Mouse (Mus musculus) kidney, embryonic 15.5 days (tissue): Measurements from ENCODE around the gene Acad8. TPM values are rescaled to one million over a fixed set of nuclear protein-coding genes. Genes with fewer than 3 reads are reported as not detected.
A peak's percentile ranks its signal among the peaks of the same experiment; 100 is the strongest.

Source experiments
- ATAC-seq: fragments of 200-750 bp; cut with Nextera tagmentation; replicated peaks from 2 replicates; pipeline ENCODE4 v1.8.0; 2017; ENCODE audit warnings: moderate TSS enrichment; ENCODE audit not compliant: low FRiP score
- H3K27ac ChIP-seq: fragments of 300-500 bp; sonication (generic); 2 replicates; pipeline ENCODE4 v1.5.1; 2015; ENCODE audit warnings: mild to moderate bottlenecking, inconsistent platforms
- H3K27me3 ChIP-seq: fragments of 300-500 bp; sonication (generic); 2 replicates; pipeline ENCODE4 v1.6.1; 2015; ENCODE audit warnings: inconsistent platforms
- H3K36me3 ChIP-seq: fragments of 300-500 bp; sonication (generic); 2 replicates; pipeline ENCODE4 v1.6.1; 2015; ENCODE audit warnings: inconsistent platforms
- H3K4me1 ChIP-seq: fragments of 300-500 bp; sonication (generic); 2 replicates; pipeline ENCODE4 v1.6.1; 2015; ENCODE audit warnings: inconsistent platforms
- H3K4me2 ChIP-seq: fragments of 300-500 bp; sonication (generic); 2 replicates; pipeline ENCODE4 v1.6.1; 2015; ENCODE audit warnings: moderate library complexity, mild to moderate bottlenecking, inconsistent platforms
- H3K4me3 ChIP-seq: fragments of 300-500 bp; sonication (generic); replicated peaks from 2 replicates; pipeline ENCODE4 v1.5.1; 2015; ENCODE audit warnings: mild to moderate bottlenecking, inconsistent platforms
- H3K9ac ChIP-seq: fragments of 300-500 bp; sonication (generic); 2 replicates; pipeline ENCODE4 v1.6.1; 2015; ENCODE audit warnings: mild to moderate bottlenecking, inconsistent platforms
- H3K9me3 ChIP-seq: fragments of 300-500 bp; sonication (generic); replicated peaks from 2 replicates; pipeline ENCODE4 v1.6.1; 2016; ENCODE audit warnings: inconsistent platforms
- WGBS: fragments of 180-500 bp; shearing (Covaris S2); methylation state at CpG from one replicate; pipeline ENCODE4 v1.1.7; 2015; ENCODE audit warnings: mixed read lengths; 5-methylcytosine and 5-hydroxymethylcytosine counted together
- polyA plus RNA-seq: library from polyadenylated mRNA; unstranded; fragments of >200 nt; fragmentation: Nextera tagmentation; extraction: Ambion mirVana; gene quantifications from 2 replicates; pipeline ENCODE4 v1.2.1, GENCODE M21; 2015

Gene Acad8
- polyA plus RNA-seq, 1 experiment from 2014 or later: 49.6 TPM

DNA sequence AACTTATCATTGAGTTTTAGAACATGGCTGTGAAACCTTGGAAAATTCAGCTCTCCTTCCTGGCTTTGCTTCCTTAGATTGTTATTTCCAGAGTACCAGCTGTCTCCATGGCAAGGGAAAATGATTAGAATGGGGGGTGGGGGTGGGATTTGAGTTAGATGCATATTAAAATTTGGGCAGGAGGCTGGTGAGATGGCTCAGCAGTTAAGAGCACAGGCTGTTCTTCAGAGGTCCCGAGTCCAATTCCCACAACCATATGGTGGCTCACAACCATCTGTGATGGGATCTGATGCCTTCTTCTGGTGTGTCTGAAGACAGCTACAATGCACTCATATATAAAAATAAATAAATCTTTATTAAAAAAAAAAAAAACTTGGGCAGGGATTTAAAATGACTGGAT lies 6.6 kb upstream of the Acad8 start:
- Histone ChIP-seq H3K9ac (no peak overlapping the region), H3K4me3 (no peak overlapping the region), H3K36me3 (peaks cover 86% of the 10 kb centered on the region), H3K9me3 (no peaks in the 10 kb centered on the region), H3K4me1 (peaks cover 7% of the 10 kb centered on the region), H3K27me3 (no peaks in the 10 kb centered on the region), H3K27ac (no peak overlapping the region), H3K4me2 (no peak overlapping the region)
- no peak for ATAC-seq
- 84% methylated on average over 1 of the region's 1 CpGs for WGBS

DNA sequence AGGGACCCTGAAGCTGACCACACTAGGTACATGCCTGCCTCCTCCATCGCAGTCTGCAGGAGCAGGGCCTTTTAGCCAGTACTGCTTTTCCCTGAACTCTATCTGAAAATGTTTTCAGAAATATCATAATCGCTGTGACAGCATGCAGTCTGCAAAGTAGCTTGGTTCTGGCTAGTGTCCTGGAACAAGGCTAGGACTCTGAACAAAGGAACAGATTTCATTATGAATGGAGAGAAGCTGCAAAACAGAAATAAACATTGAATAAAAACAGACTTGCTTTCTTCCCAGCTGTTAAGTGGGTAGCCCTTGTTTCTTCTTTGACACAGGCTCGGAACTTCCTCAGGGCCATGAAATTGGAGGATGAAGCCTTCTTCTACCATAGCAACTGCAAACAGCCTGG lies 5.9 kb upstream of the Acad8 start:
- no peak for ATAC-seq
- H3K4me3 ChIP-seq: no peak overlapping the region
- 87% methylated on average over 3 of the region's 3 CpGs for WGBS
- H3K4me2 ChIP-seq: no peak overlapping the region
- no peaks in the 10 kb centered on the region for H3K9me3 ChIP-seq
- H3K9ac ChIP-seq: no peak overlapping the region
- H3K36me3 ChIP-seq: peaks cover 79% of the 10 kb centered on the region
- H3K27me3 ChIP-seq: no peaks in the 10 kb centered on the region
- no peak overlapping the region for H3K27ac ChIP-seq
- H3K4me1 ChIP-seq: peaks cover 14% of the 10 kb centered on the region

DNA sequence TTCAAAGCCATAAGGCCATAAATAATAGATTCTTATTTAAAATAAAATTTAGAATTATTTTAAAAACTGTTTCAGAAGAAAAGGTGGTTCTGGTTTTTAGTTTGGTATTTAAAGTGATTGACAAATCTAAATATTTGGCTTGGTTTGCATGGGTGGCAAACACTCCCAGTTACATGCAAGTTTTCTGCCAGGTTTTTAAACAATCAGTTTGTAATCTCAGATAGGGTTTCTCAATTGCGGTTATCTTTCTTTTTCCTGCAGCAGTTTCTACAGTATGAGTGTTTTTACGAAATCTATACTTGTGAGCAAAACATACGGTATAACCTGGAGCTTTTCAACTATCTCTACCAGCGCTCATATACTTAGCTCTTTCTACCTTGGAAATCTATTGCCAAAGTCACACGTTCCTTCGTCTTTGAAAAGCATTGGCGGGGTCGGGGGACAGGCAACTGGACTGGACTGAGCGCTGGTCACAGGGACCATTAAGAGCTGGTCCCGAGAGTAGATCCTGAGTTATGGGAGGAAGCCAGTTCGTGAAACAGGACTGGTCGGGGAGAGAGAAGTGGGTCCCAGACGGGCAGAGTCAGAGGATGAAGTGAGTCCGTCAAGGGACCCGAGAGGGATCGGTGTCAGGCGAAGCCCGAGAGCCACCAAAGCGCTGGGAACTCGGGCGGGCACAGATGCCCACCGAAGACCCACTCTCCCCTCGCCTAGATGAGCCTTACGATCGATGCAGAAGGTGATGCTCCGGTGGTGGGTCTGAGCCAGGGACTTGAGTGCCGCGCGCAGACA lies 501 bp downstream of the Acad8 start:
- Histone ChIP-seq H3K4me2 (peak overlapping the region; percentile 76), H3K9me3 (no peaks in the 10 kb centered on the region), H3K4me1 (peaks cover 29% of the 10 kb centered on the region), H3K36me3 (peaks cover 15% of the 10 kb centered on the region), H3K9ac (peak overlapping the region; percentile 82), H3K27me3 (no peaks in the 10 kb centered on the region), H3K27ac (peak overlapping the region; percentile 77), H3K4me3 (peak overlapping the region; percentile 83)
- 2% methylated on average over 29 of the region's 29 CpGs for WGBS
- peak; percentile 73 for ATAC-seq

DNA sequence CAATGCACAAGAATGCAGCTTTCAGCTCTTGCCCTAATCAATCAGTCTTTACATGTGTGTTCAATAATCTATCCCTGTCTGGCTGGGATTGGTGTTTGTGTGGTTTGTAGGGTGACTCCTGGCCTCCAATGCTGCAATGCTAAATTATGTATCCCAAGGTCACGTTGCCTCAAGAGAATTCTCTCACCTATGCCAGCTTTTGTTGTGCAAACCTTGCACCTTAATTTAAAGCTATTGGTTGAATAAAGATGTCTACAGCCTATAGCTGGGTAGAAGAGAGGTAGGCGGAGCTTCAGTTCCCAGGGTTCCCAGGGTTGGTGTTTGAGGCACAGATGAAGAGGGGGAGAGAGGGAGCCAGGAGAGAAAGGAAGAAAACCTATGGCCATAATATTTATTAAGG lies 1.9 kb downstream of the Acad8 start:
- Histone ChIP-seq H3K9me3 (no peaks in the 10 kb centered on the region), H3K4me3 (no peak overlapping the region), H3K27me3 (no peaks in the 10 kb centered on the region), H3K27ac (no peak overlapping the region), H3K36me3 (peaks cover 6% of the 10 kb centered on the region), H3K9ac (no peak overlapping the region), H3K4me2 (no peak overlapping the region), H3K4me1 (peaks cover 29% of the 10 kb centered on the region)
- 89% methylated on average over 2 of the region's 2 CpGs for WGBS
- ATAC-seq: no peak

DNA sequence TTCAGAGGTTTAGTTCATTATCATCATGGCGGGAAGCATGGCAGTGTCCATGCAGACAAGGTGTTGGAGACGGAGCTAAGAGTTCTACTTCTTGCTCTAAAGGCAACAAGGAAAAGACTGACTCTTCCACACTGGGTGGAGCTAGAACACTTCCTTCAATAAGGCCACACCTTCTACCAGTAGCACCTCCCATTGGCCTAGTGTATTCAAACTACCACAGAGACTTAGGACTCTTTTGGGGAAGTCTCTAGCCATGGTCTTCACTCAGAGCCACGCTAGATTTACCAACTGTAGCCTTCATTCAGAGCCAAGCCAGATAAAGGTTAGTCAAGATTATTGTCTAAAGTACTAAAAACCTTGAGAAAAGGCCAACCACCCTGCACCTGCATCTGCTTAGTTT lies 2.3 kb downstream of the Acad8 start:
- WGBS: 91% methylated on average over 3 of the region's 3 CpGs

DNA sequence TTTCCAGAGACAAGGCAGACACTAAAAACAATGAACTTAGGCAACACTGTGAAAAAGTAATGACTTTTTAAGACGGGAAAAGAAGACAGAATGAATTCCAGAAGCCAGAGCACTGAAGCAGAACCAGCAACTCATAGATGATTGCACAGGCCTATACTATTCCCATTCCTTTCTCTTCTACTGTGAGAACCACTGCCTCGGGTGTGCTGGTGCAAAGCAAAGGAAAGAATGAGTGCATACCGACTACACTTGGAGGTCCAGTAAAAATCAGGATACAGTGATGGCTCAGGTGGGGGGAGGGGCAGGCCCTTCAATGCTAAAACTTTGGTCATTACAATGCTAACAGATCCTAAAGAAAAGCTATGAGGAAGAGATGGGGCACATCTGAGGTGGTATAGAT lies 5.5 kb downstream of the Acad8 start:
- no peak for ATAC-seq
- 72% methylated on average over 3 of the region's 3 CpGs for WGBS
- H3K4me1 ChIP-seq: peaks cover 12% of the 10 kb centered on the region; the same call in 1 of the 2 replicates
- no peaks in the 10 kb centered on the region for H3K27me3 ChIP-seq
- H3K4me2 ChIP-seq: no peak overlapping the region
- H3K27ac ChIP-seq: no peak overlapping the region
- H3K9ac ChIP-seq: no peak overlapping the region
- no peak overlapping the region for H3K4me3 ChIP-seq
- no peaks in the 10 kb centered on the region for H3K9me3 ChIP-seq
- peaks cover 39% of the 10 kb centered on the region for H3K36me3 ChIP-seq

More for the DNA sequence above, 2.3 kb downstream of the Acad8 start:
- Histone ChIP-seq H3K4me3 (no peak overlapping the region), H3K4me1 (peaks cover 29% of the 10 kb centered on the region), H3K36me3 (peaks cover 10% of the 10 kb centered on the region), H3K9ac (no peak overlapping the region), H3K27ac (no peak overlapping the region), H3K9me3 (no peaks in the 10 kb centered on the region), H3K27me3 (no peaks in the 10 kb centered on the region), H3K4me2 (no peak overlapping the region)
- no peak for ATAC-seq

DNA sequence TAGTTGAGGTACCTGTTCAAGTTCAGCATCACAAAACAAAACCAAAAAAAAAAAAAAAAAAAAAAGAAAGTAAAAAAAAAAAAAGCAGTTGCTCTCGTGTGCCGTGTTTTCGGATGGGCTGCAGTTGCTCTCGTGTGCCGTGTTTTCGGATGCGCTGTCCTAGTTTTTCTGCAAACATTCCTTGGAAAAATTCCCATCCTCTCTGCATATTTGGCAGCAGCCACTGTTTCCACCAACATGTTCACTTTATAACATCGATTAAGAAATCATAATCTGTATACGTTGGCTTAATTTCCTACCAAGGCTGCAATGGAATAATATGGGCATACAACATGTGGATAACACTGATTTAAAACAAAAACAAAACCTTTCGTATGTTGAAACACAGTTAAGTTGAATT lies 6.2 kb downstream of the Acad8 start:
- H3K9ac ChIP-seq: no peak overlapping the region
- H3K27ac ChIP-seq: no peak overlapping the region
- H3K9me3 ChIP-seq: no peaks in the 10 kb centered on the region
- peaks cover 46% of the 10 kb centered on the region for H3K36me3 ChIP-seq
- ATAC-seq: no peak
- no peak overlapping the region for H3K4me2 ChIP-seq
- H3K4me1 ChIP-seq: peaks cover 10% of the 10 kb centered on the region; the same call in 1 of the 2 replicates
- H3K27me3 ChIP-seq: no peaks in the 10 kb centered on the region
- WGBS: 91% methylated on average over 10 of the region's 10 CpGs
- H3K4me3 ChIP-seq: no peak overlapping the region

DNA sequence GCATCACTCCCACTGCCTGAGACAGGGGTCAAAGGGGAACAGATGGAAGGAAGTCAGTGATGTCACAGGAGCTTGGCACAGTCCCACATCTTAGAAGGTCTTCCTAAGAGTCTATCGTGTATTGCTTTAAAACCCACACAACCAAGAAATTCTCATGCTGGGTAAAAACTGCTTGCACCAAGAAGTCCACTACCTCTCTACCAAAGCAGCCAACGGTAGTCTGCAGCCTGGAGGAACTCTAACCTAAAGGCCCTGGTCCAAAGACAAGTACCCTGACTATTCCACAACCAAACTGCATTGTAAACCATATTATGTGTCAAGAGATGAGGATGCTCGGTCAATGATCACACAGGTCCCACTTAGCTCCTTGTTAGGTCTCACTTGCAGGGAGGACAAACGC lies 9.2 kb downstream of the Acad8 start:
- Histone ChIP-seq H3K4me2 (no peak overlapping the region), H3K27me3 (no peaks in the 10 kb centered on the region), H3K4me1 (no peaks in the 10 kb centered on the region), H3K4me3 (no peak overlapping the region), H3K27ac (no peak overlapping the region), H3K9me3 (no peaks in the 10 kb centered on the region), H3K36me3 (peaks cover 66% of the 10 kb centered on the region), H3K9ac (no peak overlapping the region)
- WGBS: 86% methylated on average over 4 of the region's 4 CpGs
- ATAC-seq: no peak

DNA sequence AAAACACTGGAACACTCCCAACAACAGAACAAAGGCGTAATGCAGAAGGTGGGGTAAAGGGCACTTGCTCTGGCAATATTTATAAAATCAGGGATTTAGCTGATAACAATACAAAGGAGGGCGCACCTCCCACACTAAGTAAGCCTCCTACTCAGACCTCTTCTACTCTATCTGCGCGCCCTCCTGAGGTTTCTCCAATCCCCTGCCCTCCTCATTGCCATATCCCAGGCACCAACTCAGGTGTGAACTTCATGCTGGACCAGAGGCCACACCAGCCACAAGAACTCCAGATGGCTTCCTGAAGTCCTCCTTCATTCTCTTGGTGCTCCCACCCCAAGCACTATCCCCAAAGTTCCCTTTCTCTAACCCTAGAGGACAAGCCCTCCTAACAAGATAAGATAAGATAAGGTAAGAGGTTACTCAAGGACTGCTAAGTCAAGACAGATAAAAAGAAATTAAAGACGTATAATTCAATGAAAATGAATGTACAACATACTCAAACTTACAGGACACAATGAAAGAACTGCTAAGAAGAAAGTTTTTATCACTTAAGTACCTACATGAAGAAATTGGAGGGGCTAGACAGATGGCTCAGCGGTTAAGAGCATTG lies 13.6 kb downstream of the Acad8 start:
- no peak overlapping the region for H3K27ac ChIP-seq
- H3K4me2 ChIP-seq: no peak overlapping the region
- no peak overlapping the region for H3K4me3 ChIP-seq
- H3K27me3 ChIP-seq: no peaks in the 10 kb centered on the region
- ATAC-seq: no peak
- peaks cover 70% of the 10 kb centered on the region for H3K36me3 ChIP-seq
- no peak overlapping the region for H3K9ac ChIP-seq
- no peaks in the 10 kb centered on the region for H3K4me1 ChIP-seq
- no peaks in the 10 kb centered on the region for H3K9me3 ChIP-seq
- WGBS: 94% methylated on average over 6 of the region's 6 CpGs

DNA sequence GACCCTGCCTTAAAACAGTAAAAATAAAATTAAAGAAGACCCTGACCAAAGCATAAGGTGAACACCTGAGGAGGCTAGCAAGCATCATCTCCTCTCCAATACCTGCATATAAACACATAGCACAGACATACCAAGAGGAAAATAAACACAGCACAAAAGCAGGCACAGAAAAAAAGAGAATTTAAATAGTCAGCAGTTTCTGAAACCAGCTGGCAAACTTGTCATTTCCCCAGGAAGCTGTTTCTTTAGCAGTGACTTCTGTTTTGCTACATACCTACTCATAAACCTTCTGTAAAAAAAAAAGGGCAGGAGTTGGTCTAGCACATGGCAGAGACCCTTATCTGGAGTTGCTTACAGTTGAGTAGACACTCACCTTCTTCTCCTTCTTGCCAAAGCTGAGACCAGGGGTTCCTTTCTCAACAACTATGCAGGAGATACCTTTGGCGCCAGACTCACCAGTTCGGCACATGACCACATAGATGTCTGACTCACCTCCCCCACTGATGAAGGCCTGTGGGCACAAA lies 14.2 kb downstream of the Acad8 start:
- no peaks in the 10 kb centered on the region for H3K4me1 ChIP-seq
- H3K27me3 ChIP-seq: no peaks in the 10 kb centered on the region
- no peak overlapping the region for H3K4me3 ChIP-seq
- no peaks in the 10 kb centered on the region for H3K9me3 ChIP-seq
- no peak overlapping the region for H3K27ac ChIP-seq
- WGBS: 98% methylated on average over 2 of the region's 2 CpGs
- no peak overlapping the region for H3K9ac ChIP-seq
- no peak for ATAC-seq
- H3K4me2 ChIP-seq: no peak overlapping the region
- peaks cover 69% of the 10 kb centered on the region for H3K36me3 ChIP-seq

DNA sequence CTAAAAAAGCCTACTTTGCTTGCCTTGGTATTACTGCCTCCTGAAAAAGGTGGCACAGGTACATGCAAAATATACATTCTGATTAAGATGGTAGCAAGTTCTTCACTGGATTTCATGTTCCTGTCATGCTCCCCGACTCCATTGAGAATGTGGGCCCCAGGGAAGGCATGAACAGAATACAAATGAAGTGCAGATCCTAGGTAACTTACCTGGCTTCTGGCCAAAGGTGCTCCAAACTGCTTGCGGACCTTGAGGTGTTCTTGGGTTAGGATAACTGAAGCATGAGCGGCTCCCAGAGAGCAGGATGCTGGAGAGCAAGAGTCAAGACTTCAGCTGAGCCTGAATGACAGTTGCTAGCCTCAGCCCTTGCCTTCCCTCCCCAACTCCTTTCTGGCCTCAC lies 20.6 kb downstream of the Acad8 start:
- peaks cover 70% of the 10 kb centered on the region for H3K36me3 ChIP-seq
- H3K9ac ChIP-seq: no peak overlapping the region
- WGBS: 84% methylated on average over 3 of the region's 3 CpGs
- no peak overlapping the region for H3K27ac ChIP-seq
- no peaks in the 10 kb centered on the region for H3K4me1 ChIP-seq
- no peak overlapping the region for H3K4me3 ChIP-seq
- no peak overlapping the region for H3K4me2 ChIP-seq
- no peak for ATAC-seq
- no peaks in the 10 kb centered on the region for H3K27me3 ChIP-seq
- H3K9me3 ChIP-seq: no peaks in the 10 kb centered on the region

DNA sequence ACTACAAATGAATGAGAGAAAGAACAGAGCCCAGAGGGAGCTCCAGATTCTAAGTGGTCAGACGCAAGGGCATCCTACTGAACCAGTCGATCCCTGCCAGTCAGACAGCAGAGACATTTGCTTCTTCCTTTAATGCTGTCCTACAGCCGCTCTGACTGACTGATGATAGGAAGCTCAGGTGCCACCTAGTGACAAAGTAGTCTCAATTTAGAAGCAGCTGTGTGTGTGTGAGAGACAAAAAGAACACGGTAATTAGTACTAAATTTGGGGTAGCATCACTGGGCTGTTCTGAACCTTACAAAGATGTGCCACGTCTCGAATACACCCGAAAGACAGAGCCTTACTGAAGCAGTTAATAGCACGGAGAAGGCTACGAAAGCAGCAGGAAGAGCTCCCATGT lies 21.6 kb downstream of the Acad8 start:
- no peak for ATAC-seq
- H3K36me3 ChIP-seq: peaks cover 72% of the 10 kb centered on the region

More for the DNA sequence above, 21.6 kb downstream of the Acad8 start:
- Histone ChIP-seq H3K4me3 (no peak overlapping the region), H3K4me1 (no peaks in the 10 kb centered on the region), H3K27ac (no peak overlapping the region), H3K4me2 (no peak overlapping the region), H3K9me3 (no peaks in the 10 kb centered on the region), H3K9ac (no peak overlapping the region), H3K27me3 (no peaks in the 10 kb centered on the region)
- WGBS: 87% methylated on average over 9 of the region's 9 CpGs
